Mouse (Mus musculus): ENCODE measurements around the gene Gm28047. TPM values are rescaled to one million over a fixed set of nuclear protein-coding genes. Genes with fewer than 3 reads are reported as not detected.

The Gm28047 gene
- polyA plus RNA-seq, 1 experiment: not detected

- 45% methylated on average over 3 of the region's 3 CpGs for WGBS
- peak overlapping the region; percentile 48; the same call in 1 of the 2 replicates for H3K27ac ChIP-seq (ENCODE audit: insufficient read depth, low read depth, low read length)
- peaks cover 5% of the 10 kb centered on the region for H3K4me1 ChIP-seq (ENCODE audit: control insufficient read depth, insufficient read depth, low read length)
- H3K4me3 ChIP-seq (ENCODE audit: insufficient read depth, low read depth, low read length): no peak overlapping the region
- TF ChIP-seq POLR2A (IDR thresholded peaks at IDR 0.05; ENCODE audit: insufficient read depth, low read depth, low read length) (no peak), CTCF (IDR thresholded peaks at IDR 0.05; ENCODE audit: insufficient read depth, low read depth, low read length) (no peak)
Observed at GRCm38 (mm10) chr15:102546677-102547427, 78.0 kb downstream of the Gm28047 start.

GRCm38 (mm10) chr15:102546246-102546645, 78.6 kb downstream of the Gm28047 start:
- no peak overlapping the region for H3K4me3 ChIP-seq (ENCODE audit: insufficient read depth, low read depth, low read length)
- H3K27ac ChIP-seq (ENCODE audit: insufficient read depth, low read depth, low read length): no peak overlapping the region
- TF ChIP-seq POLR2A (IDR thresholded peaks at IDR 0.05; ENCODE audit: insufficient read depth, low read depth, low read length) (no peak), CTCF (IDR thresholded peaks at IDR 0.05; ENCODE audit: insufficient read depth, low read depth, low read length) (no peak)
- WGBS: 72% methylated on average over 3 of the region's 3 CpGs
- peaks cover 5% of the 10 kb centered on the region for H3K4me1 ChIP-seq (ENCODE audit: control insufficient read depth, insufficient read depth, low read length)

DNA sequence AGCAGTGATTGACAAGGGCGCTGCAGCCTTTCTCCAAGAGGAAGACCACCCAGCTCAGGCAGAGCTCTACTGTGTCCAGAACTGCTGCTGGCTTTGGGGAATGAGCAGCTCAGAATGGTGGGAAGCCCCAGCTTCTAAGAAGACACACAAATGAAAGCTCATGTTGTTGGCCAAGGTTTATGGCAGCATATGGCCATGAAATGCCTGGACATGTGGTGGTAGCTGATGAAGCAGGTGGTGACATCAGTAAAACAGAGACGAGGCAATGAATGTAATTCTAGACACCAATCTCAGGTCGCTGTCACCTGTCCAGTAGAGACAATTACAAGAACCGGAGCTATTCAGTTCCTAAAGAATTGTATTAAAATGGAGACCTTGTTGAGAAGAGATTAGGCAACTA, 80.1 kb downstream of the Gm28047 start:
- no peak for TF ChIP-seq CTCF (IDR thresholded peaks at IDR 0.05; ENCODE audit: insufficient read depth, low read depth, low read length)
- TF ChIP-seq POLR2A (IDR thresholded peaks at IDR 0.05; ENCODE audit: insufficient read depth, low read depth, low read length): no peak
- no peak overlapping the region for H3K4me3 ChIP-seq (ENCODE audit: insufficient read depth, low read depth, low read length)
- WGBS: 93% methylated on average over 4 of the region's 4 CpGs
- H3K4me1 ChIP-seq (ENCODE audit: control insufficient read depth, insufficient read depth, low read length): peaks cover 5% of the 10 kb centered on the region
- H3K27ac ChIP-seq (ENCODE audit: insufficient read depth, low read depth, low read length): no peak overlapping the region

GRCm38 (mm10) chr15:102533926-102534325, 90.9 kb downstream of the Gm28047 start:
- TF ChIP-seq POLR2A (IDR thresholded peaks at IDR 0.05; ENCODE audit: insufficient read depth, low read depth, low read length): no peak
- no peak overlapping the region for H3K27ac ChIP-seq (ENCODE audit: insufficient read depth, low read depth, low read length)
- H3K4me1 ChIP-seq (ENCODE audit: control insufficient read depth, insufficient read depth, low read length): no peaks in the 10 kb centered on the region
- no peak overlapping the region for H3K4me3 ChIP-seq (ENCODE audit: insufficient read depth, low read depth, low read length)
- 93% methylated on average over 7 of the region's 7 CpGs for WGBS

DNA sequence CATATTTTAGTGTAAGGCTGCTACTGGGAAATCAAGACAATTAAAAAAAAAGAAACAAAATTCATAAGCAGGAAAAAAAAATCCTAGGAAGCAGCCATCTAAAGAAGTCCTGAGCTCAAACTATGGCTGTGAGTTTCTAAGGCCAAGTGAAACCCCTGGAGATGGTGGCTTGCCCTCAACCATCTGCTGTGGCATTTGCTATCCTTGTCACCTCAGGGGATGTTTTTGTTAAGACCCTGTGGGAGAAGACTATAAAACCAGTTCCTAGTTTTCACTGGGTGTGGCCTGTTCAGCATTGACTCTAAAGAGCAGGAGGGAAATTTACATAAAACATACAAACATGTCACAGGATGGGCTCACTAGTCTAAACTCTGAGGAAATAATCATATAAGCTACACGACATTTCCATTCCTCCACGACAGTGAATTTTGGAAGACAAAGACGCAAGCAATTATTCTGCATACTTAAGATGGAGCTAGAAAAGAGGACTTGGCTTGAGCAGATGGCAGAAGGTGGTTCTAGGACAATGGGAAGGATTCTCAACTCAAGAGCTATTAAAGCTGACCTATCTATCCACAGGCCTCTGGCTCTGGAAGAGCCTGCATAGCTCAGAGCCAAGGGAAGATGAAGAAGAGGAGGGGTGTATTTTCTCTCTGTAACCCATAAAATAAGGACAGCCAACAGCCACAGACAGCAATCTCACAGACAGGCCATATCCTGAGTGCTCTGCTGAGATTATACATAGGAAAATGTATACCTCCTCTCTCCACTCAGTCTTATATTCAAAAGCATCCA, 92.6 kb downstream of the Gm28047 start:
- H3K4me3 ChIP-seq (ENCODE audit: insufficient read depth, low read depth, low read length): no peak overlapping the region
- no peak overlapping the region for H3K27ac ChIP-seq (ENCODE audit: insufficient read depth, low read depth, low read length)
- 88% methylated on average over 3 of the region's 3 CpGs for WGBS
- no peaks in the 10 kb centered on the region for H3K4me1 ChIP-seq (ENCODE audit: control insufficient read depth, insufficient read depth, low read length)
- TF ChIP-seq POLR2A (IDR thresholded peaks at IDR 0.05; ENCODE audit: insufficient read depth, low read depth, low read length) (no peak), CTCF (IDR thresholded peaks at IDR 0.05; ENCODE audit: insufficient read depth, low read depth, low read length) (no peak)

DNA sequence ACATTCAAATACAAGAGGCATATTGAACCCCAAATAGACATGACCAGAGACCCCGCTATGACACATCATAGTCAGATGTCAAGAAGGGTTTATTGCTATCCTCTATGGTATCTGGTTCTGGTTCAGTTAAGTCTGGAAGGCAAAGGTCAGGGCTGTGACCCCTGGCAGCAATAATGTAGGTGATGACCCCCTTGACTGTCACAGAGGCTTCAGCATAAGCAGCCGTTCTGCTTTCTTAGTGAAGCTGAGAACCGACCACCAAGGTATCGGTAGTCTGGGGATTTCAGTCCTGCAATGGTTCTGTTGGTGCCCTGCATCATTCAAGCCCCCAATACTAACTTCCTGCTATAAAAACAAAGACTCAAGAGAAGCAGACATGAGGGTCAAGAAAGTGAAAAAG, 93.3 kb downstream of the Gm28047 start:
- no peak overlapping the region for H3K27ac ChIP-seq (ENCODE audit: insufficient read depth, low read depth, low read length)
- H3K4me1 ChIP-seq (ENCODE audit: control insufficient read depth, insufficient read depth, low read length): no peaks in the 10 kb centered on the region
- TF ChIP-seq POLR2A (IDR thresholded peaks at IDR 0.05; ENCODE audit: insufficient read depth, low read depth, low read length) (no peak), CTCF (IDR thresholded peaks at IDR 0.05; ENCODE audit: insufficient read depth, low read depth, low read length) (no peak)
- 93% methylated on average over 4 of the region's 4 CpGs for WGBS
- H3K4me3 ChIP-seq (ENCODE audit: insufficient read depth, low read depth, low read length): no peak overlapping the region

- Histone ChIP-seq H3K4me1 (ENCODE audit: control insufficient read depth, insufficient read depth, low read length) (no peaks in the 10 kb centered on the region), H3K4me3 (ENCODE audit: insufficient read depth, low read depth, low read length) (no peak overlapping the region), H3K27ac (ENCODE audit: insufficient read depth, low read depth, low read length) (no peak overlapping the region)
- WGBS: 85% methylated on average over 4 of the region's 4 CpGs
- TF ChIP-seq POLR2A (IDR thresholded peaks at IDR 0.05; ENCODE audit: insufficient read depth, low read depth, low read length) (no peak), CTCF (IDR thresholded peaks at IDR 0.05; ENCODE audit: insufficient read depth, low read depth, low read length) (no peak)
Observed at GRCm38 (mm10) chr15:102530566-102530965, 94.3 kb downstream of the Gm28047 start.

- no peaks in the 10 kb centered on the region for H3K4me1 ChIP-seq (ENCODE audit: control insufficient read depth, insufficient read depth, low read length)
- TF ChIP-seq POLR2A (IDR thresholded peaks at IDR 0.05; ENCODE audit: insufficient read depth, low read depth, low read length): no peak
- TF ChIP-seq CTCF (IDR thresholded peaks at IDR 0.05; ENCODE audit: insufficient read depth, low read depth, low read length): no peak
- H3K27ac ChIP-seq (ENCODE audit: insufficient read depth, low read depth, low read length): no peak overlapping the region
- 97% methylated on average over 1 of the region's 1 CpGs for WGBS
- H3K4me3 ChIP-seq (ENCODE audit: insufficient read depth, low read depth, low read length): no peak overlapping the region
Observed at GRCm38 (mm10) chr15:102528396-102528795, 96.5 kb downstream of the Gm28047 start.

DNA sequence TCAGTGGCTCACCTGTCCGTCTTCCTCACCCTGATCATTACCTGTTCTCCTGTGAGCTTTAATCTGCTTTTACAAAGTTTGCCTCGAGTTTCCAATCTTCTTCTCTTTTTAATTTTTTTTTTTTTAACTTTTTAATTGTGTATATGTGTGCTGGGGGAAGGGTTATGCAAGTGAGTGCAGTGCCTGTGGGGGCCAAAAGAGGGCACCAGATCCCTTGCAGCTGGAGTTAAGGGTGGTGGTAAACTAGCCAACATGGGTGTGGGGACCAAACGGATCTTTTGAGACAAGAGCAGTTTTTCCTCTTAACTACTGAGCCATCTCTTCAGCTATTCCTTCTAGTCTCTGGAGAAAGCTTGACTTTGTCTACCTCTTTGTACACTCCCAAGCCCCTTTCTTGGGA, 96.9 kb downstream of the Gm28047 start:
- TF ChIP-seq CTCF (IDR thresholded peaks at IDR 0.05; ENCODE audit: insufficient read depth, low read depth, low read length) (0 out of 2 replicates have a peak, but pooled peaks have one; percentile 14), POLR2A (IDR thresholded peaks at IDR 0.05; ENCODE audit: insufficient read depth, low read depth, low read length) (no peak)
- no peaks in the 10 kb centered on the region for H3K4me1 ChIP-seq (ENCODE audit: control insufficient read depth, insufficient read depth, low read length)
- no peak overlapping the region for H3K27ac ChIP-seq (ENCODE audit: insufficient read depth, low read depth, low read length)
- WGBS: 70% methylated on average over 3 of the region's 3 CpGs
- H3K4me3 ChIP-seq (ENCODE audit: insufficient read depth, low read depth, low read length): no peak overlapping the region

All from olfactory bulb, adult 2 months (tissue).